Mouse (Mus musculus) adrenal gland (tissue): ENCODE results near the gene Proser2.

Experiments used
- intact Hi-C: fragments of 180-260 bp; cut with DNase I; formaldehyde crosslinking; loops from one replicate; pipeline ENCODE4 v1.15.1; 2025
- long read RNA-seq, 2 experiments: library from polyadenylated mRNA; unstranded; transcript quantifications; one replicate each; pipeline ENCODE4 v2.0.0; 2020; ENCODE audit warnings: borderline replicate concordance in 1 of 2; ENCODE audit not compliant: insufficient replicate concordance in 1 of 2

Gene Proser2
- long read RNA-seq, experiment 1, full-length matches to known transcripts, result 12 of 15 reads
- long read RNA-seq, experiment 1, partial matches to known transcripts, result 3 of 15 reads
- long read RNA-seq, experiment 1, other reads (novel, unspliced or antisense), result 0 of 15 reads
- long read RNA-seq, experiment 2, full-length matches to known transcripts, result 13 of 18 reads
- long read RNA-seq, experiment 2, partial matches to known transcripts, result 1 of 18 reads
- long read RNA-seq, experiment 2, other reads (novel, unspliced or antisense), result 4 of 18 reads

GRCm38 (mm10) chr2:6129555-6130355 is at the start of gene Proser2:
Gene Proser2 (minus strand): TSS chr2:6130211.
- intact Hi-C loops, result no loop called here

GRCm38 (mm10) chr2:6179749-6180117 is 49.7 kb upstream of the Proser2 start:
- intact Hi-C loops, result no loop called here

GRCm38 (mm10) chr2:6178901-6179748 is 49.1 kb upstream of the Proser2 start:
- intact Hi-C loops, result no loop called here

- intact Hi-C loops, result no loop called here
These were observed 43.0 kb upstream of the Proser2 start for GRCm38 (mm10) chr2:6173013-6173412.

GRCm38 (mm10) chr2:6168560-6168959 is 38.5 kb upstream of the Proser2 start:
- intact Hi-C loops, result loop anchor here (5.0 kb wide), 2 partner anchors 156 to 176 kb away; no protein-coding TSS in a partner anchor

- intact Hi-C loops, result loop anchor here (5.0 kb wide), 2 partner anchors 156 to 176 kb away; no protein-coding TSS in a partner anchor
These were observed 38.0 kb upstream of the Proser2 start for GRCm38 (mm10) chr2:6167843-6168558.

- intact Hi-C loops, result loop anchor here (5.0 kb wide), 2 partner anchors 153 to 173 kb away; no protein-coding TSS in a partner anchor
These were observed 35.8 kb upstream of the Proser2 start for GRCm38 (mm10) chr2:6165771-6166170.

GRCm38 (mm10) chr2:6164606-6165290 is 34.7 kb upstream of the Proser2 start:
- intact Hi-C loops, result loop anchor here (5.0 kb wide), 2 partner anchors 152 to 172 kb away; no protein-coding TSS in a partner anchor

GRCm38 (mm10) chr2:6162366-6163040 is 32.5 kb upstream of the Proser2 start:
- intact Hi-C loops, result no loop called here

GRCm38 (mm10) chr2:6159735-6160134 is 29.7 kb upstream of the Proser2 start:
- intact Hi-C loops, result no loop called here

GRCm38 (mm10) chr2:6159219-6159618 is 29.2 kb upstream of the Proser2 start:
- intact Hi-C loops, result no loop called here

- intact Hi-C loops, result no loop called here
These were observed 27.6 kb upstream of the Proser2 start for GRCm38 (mm10) chr2:6157635-6158034.

- intact Hi-C loops, result no loop called here
These were observed 27.2 kb upstream of the Proser2 start for GRCm38 (mm10) chr2:6157208-6157607.

GRCm38 (mm10) chr2:6149801-6150200 is 19.8 kb upstream of the Proser2 start:
- intact Hi-C loops, result no loop called here

GRCm38 (mm10) chr2:6146901-6147300 is 16.9 kb upstream of the Proser2 start:
- intact Hi-C loops, result no loop called here

- intact Hi-C loops, result no loop called here
These were observed 16.2 kb upstream of the Proser2 start for GRCm38 (mm10) chr2:6146257-6146656.

- intact Hi-C loops, result no loop called here
These were observed 15.6 kb upstream of the Proser2 start for GRCm38 (mm10) chr2:6145611-6146010.

GRCm38 (mm10) chr2:6142915-6143654 is 13.1 kb upstream of the Proser2 start:
- intact Hi-C loops, result no loop called here
